Mouse (Mus musculus) stomach, embryonic 15.5 days (tissue): ENCODE data around the gene Ubxn1. TPM values are rescaled to one million over a fixed set of nuclear protein-coding genes. Genes with fewer than 3 reads are reported as not detected.
A peak's percentile ranks its signal among the peaks of the same experiment; 100 is the strongest.

Experiments used
- ATAC-seq: fragments of 200-750 bp; cut with Nextera tagmentation; 2 replicates; pipeline ENCODE4 v1.8.0; 2017; ENCODE audit warnings: low read depth, moderate number of reproducible peaks, moderate TSS enrichment; ENCODE audit not compliant: insufficient read depth, low FRiP score
- H3K27ac ChIP-seq: fragments of 300-500 bp; sonication (generic); 2 replicates; pipeline ENCODE4 v1.5.1; 2015; ENCODE audit warnings: mild to moderate bottlenecking, inconsistent platforms
- H3K27me3 ChIP-seq: fragments of 300-500 bp; sonication (generic); replicated peaks from 2 replicates; pipeline ENCODE4 v1.6.1; 2015; ENCODE audit warnings: inconsistent platforms
- H3K36me3 ChIP-seq: fragments of 300-500 bp; sonication (generic); 2 replicates; pipeline ENCODE4 v1.6.1; 2015; ENCODE audit warnings: inconsistent platforms
- H3K4me1 ChIP-seq: fragments of 300-500 bp; sonication (generic); 2 replicates; pipeline ENCODE4 v1.6.1; 2015; ENCODE audit warnings: inconsistent platforms
- H3K4me2 ChIP-seq: fragments of 300-500 bp; sonication (generic); 2 replicates; pipeline ENCODE4 v1.6.1; 2015; ENCODE audit warnings: mild to moderate bottlenecking, inconsistent platforms
- H3K4me3 ChIP-seq: fragments of 300-500 bp; sonication (generic); replicated peaks from 2 replicates; pipeline ENCODE4 v1.5.1; 2015; ENCODE audit warnings: inconsistent platforms
- H3K9ac ChIP-seq: fragments of 300-500 bp; sonication (generic); 2 replicates; pipeline ENCODE4 v1.6.1; 2015; ENCODE audit warnings: inconsistent platforms
- H3K9me3 ChIP-seq: fragments of 300-500 bp; sonication (generic); 2 replicates; pipeline ENCODE4 v1.6.1; 2016; ENCODE audit warnings: inconsistent platforms
- WGBS: fragments of 180-500 bp; shearing (Covaris S2); methylation state at CpG from one replicate; pipeline ENCODE4 v1.1.7; 2015; 5-methylcytosine and 5-hydroxymethylcytosine counted together
- polyA plus RNA-seq: library from polyadenylated mRNA; unstranded; fragments of >200 nt; fragmentation: Nextera tagmentation; extraction: Ambion mirVana; gene quantifications from 2 replicates; pipeline ENCODE4 v1.2.1, GENCODE M21; 2015

Gene Ubxn1
- polyA plus RNA-seq, 1 experiment from 2014 or later: 160 TPM

- peaks cover 20% of the 10 kb centered on the region for H3K4me1 ChIP-seq
- 26% methylated on average over 29 of the region's 29 CpGs for WGBS
- peak; percentile 70 for ATAC-seq
- no peaks in the 10 kb centered on the region; the same call in 1 of the 2 replicates for H3K36me3 ChIP-seq
- H3K9ac ChIP-seq: peak overlapping the region; percentile 30; the same call in 1 of the 2 replicates
- H3K27me3 ChIP-seq: no peaks in the 10 kb centered on the region
- peak overlapping the region; percentile 75 for H3K4me2 ChIP-seq
- peak overlapping the region; percentile 49 for H3K4me3 ChIP-seq
- H3K9me3 ChIP-seq: no peaks in the 10 kb centered on the region
- no peak overlapping the region for H3K27ac ChIP-seq
Measured at GRCm38 (mm10) chr19:8839908-8840791, 31.1 kb upstream of the Ubxn1 start.

GRCm38 (mm10) chr19:8841012-8841411, 30.3 kb upstream of the Ubxn1 start:
- ATAC-seq: no peak
- 0 out of 2 replicates have a peak overlapping the region, but pooled peaks have one; percentile 30 for H3K9ac ChIP-seq
- 92% methylated on average over 7 of the region's 7 CpGs for WGBS
- peaks cover 4% of the 10 kb centered on the region for H3K36me3 ChIP-seq
- peak overlapping the region; percentile 75 for H3K4me2 ChIP-seq
- H3K4me3 ChIP-seq: peak overlapping the region; percentile 49
- no peaks in the 10 kb centered on the region for H3K9me3 ChIP-seq
- H3K4me1 ChIP-seq: peaks cover 20% of the 10 kb centered on the region
- H3K27me3 ChIP-seq: no peaks in the 10 kb centered on the region
- H3K27ac ChIP-seq: no peak overlapping the region

- Histone ChIP-seq H3K4me2 (no peak overlapping the region), H3K9ac (no peak overlapping the region), H3K27me3 (no peaks in the 10 kb centered on the region), H3K36me3 (peaks cover 12% of the 10 kb centered on the region), H3K9me3 (no peaks in the 10 kb centered on the region), H3K27ac (no peak overlapping the region), H3K4me1 (peaks cover 20% of the 10 kb centered on the region), H3K4me3 (no peak overlapping the region)
- 87% methylated on average over 6 of the region's 6 CpGs for WGBS
- ATAC-seq: no peak
Measured at GRCm38 (mm10) chr19:8842961-8843360, 28.3 kb upstream of the Ubxn1 start.

- WGBS: 64% methylated on average over 5 of the region's 5 CpGs
- no peak overlapping the region for H3K9ac ChIP-seq
- no peaks in the 10 kb centered on the region for H3K9me3 ChIP-seq
- H3K36me3 ChIP-seq: peaks cover 12% of the 10 kb centered on the region
- ATAC-seq: no peak
- H3K4me2 ChIP-seq: no peak overlapping the region
- H3K27ac ChIP-seq: no peak overlapping the region
- no peak overlapping the region for H3K4me3 ChIP-seq
- H3K4me1 ChIP-seq: peaks cover 14% of the 10 kb centered on the region
- no peaks in the 10 kb centered on the region for H3K27me3 ChIP-seq
Measured at GRCm38 (mm10) chr19:8844371-8845129, 26.7 kb upstream of the Ubxn1 start.

- no peak for ATAC-seq
- no peak overlapping the region for H3K4me2 ChIP-seq
- WGBS: 70% methylated on average over 5 of the region's 5 CpGs
Measured at GRCm38 (mm10) chr19:8848356-8848755, 22.9 kb upstream of the Ubxn1 start.

GRCm38 (mm10) chr19:8850402-8850901, 20.8 kb upstream of the Ubxn1 start, which contains the start of gene Lrrn4cl:
Gene Lrrn4cl, plus strand, starts transcription at chr19:8850768.
- peak; percentile 52 for ATAC-seq
- H3K27ac ChIP-seq: peak within 1 kb of the TSS; percentile 31
- H3K27me3 ChIP-seq: no peaks in the 10 kb centered on the region
- peak within 1 kb of the TSS; percentile 26 for H3K4me2 ChIP-seq
- H3K4me3 ChIP-seq: no peak within 1 kb of the TSS
- peaks cover 12% of the 10 kb centered on the region for H3K36me3 ChIP-seq
- no peaks in the 10 kb centered on the region for H3K9me3 ChIP-seq
- H3K4me1 ChIP-seq: 0 out of 2 replicates have a peak, but pooled peaks cover 9% of the 10 kb centered on the region
- no peak within 1 kb of the TSS for H3K9ac ChIP-seq
- WGBS: 22% methylated on average over 7 of the region's 7 CpGs

More at GRCm38 (mm10) chr19:8848356-8848755, 22.9 kb upstream of the Ubxn1 start:
- Histone ChIP-seq H3K9ac (no peak overlapping the region), H3K4me3 (no peak overlapping the region), H3K27ac (no peak overlapping the region), H3K9me3 (no peaks in the 10 kb centered on the region), H3K4me1 (0 out of 2 replicates have a peak, but pooled peaks cover 9% of the 10 kb centered on the region), H3K36me3 (peaks cover 12% of the 10 kb centered on the region), H3K27me3 (no peaks in the 10 kb centered on the region)

GRCm38 (mm10) chr19:8851639-8852038, 19.7 kb upstream of the Ubxn1 start:
- 50% methylated on average over 7 of the region's 7 CpGs for WGBS
- H3K4me1 ChIP-seq: 0 out of 2 replicates have a peak, but pooled peaks cover 9% of the 10 kb centered on the region
- H3K4me3 ChIP-seq: no peak overlapping the region
- H3K36me3 ChIP-seq: 0 out of 2 replicates have a peak, but pooled peaks cover 1% of the 10 kb centered on the region
- no peak overlapping the region for H3K9ac ChIP-seq
- no peak overlapping the region for H3K27ac ChIP-seq
- H3K27me3 ChIP-seq: no peaks in the 10 kb centered on the region
- ATAC-seq: no peak
- H3K4me2 ChIP-seq: no peak overlapping the region
- H3K9me3 ChIP-seq: no peaks in the 10 kb centered on the region

- 56% methylated on average over 10 of the region's 10 CpGs for WGBS
- H3K36me3 ChIP-seq: no peaks in the 10 kb centered on the region
- no peaks in the 10 kb centered on the region for H3K27me3 ChIP-seq
- no peak overlapping the region for H3K4me3 ChIP-seq
- H3K9me3 ChIP-seq: no peaks in the 10 kb centered on the region
- no peak overlapping the region for H3K27ac ChIP-seq
- H3K9ac ChIP-seq: no peak overlapping the region
- H3K4me1 ChIP-seq: 0 out of 2 replicates have a peak, but pooled peaks cover 9% of the 10 kb centered on the region
- ATAC-seq: no peak
- no peak overlapping the region for H3K4me2 ChIP-seq
Measured at GRCm38 (mm10) chr19:8852236-8852928, 18.9 kb upstream of the Ubxn1 start.

GRCm38 (mm10) chr19:8853117-8853516, 18.2 kb upstream of the Ubxn1 start:
- no peak for ATAC-seq
- 76% methylated on average over 3 of the region's 3 CpGs for WGBS

GRCm38 (mm10) chr19:8857689-8858088, 13.6 kb upstream of the Ubxn1 start:
- Histone ChIP-seq H3K4me1 (no peaks in the 10 kb centered on the region), H3K4me3 (no peak overlapping the region), H3K27me3 (no peaks in the 10 kb centered on the region), H3K9ac (no peak overlapping the region), H3K27ac (no peak overlapping the region), H3K4me2 (no peak overlapping the region), H3K9me3 (no peaks in the 10 kb centered on the region), H3K36me3 (no peaks in the 10 kb centered on the region)
- no peak for ATAC-seq
- WGBS: 40% methylated on average over 4 of the region's 4 CpGs

More at GRCm38 (mm10) chr19:8853117-8853516, 18.2 kb upstream of the Ubxn1 start:
- Histone ChIP-seq H3K27me3 (no peaks in the 10 kb centered on the region), H3K9ac (no peak overlapping the region), H3K4me3 (no peak overlapping the region), H3K4me1 (0 out of 2 replicates have a peak, but pooled peaks cover 9% of the 10 kb centered on the region), H3K36me3 (no peaks in the 10 kb centered on the region), H3K9me3 (no peaks in the 10 kb centered on the region), H3K4me2 (no peak overlapping the region), H3K27ac (no peak overlapping the region)

- no peak for ATAC-seq
- H3K4me1 ChIP-seq: no peaks in the 10 kb centered on the region
Measured at GRCm38 (mm10) chr19:8859018-8859417, 12.3 kb upstream of the Ubxn1 start.

More at GRCm38 (mm10) chr19:8859018-8859417, 12.3 kb upstream of the Ubxn1 start:
- Histone ChIP-seq H3K9me3 (no peaks in the 10 kb centered on the region), H3K27me3 (no peaks in the 10 kb centered on the region), H3K4me3 (no peak overlapping the region), H3K36me3 (no peaks in the 10 kb centered on the region), H3K27ac (no peak overlapping the region), H3K9ac (no peak overlapping the region), H3K4me2 (no peak overlapping the region)
- WGBS: 15% methylated on average over 1 of the region's 1 CpGs
